Mouse (Mus musculus): ENCODE results near the gene Timmdc1. TPM values are rescaled to one million over a fixed set of nuclear protein-coding genes. Genes with fewer than 3 reads are reported as not detected.

Timmdc1 gene
- polyA plus RNA-seq, 1 experiment, result 24.4 TPM

- H3K27ac ChIP-seq (ENCODE audit: insufficient read depth, low read depth, low read length), result no peak overlapping the region
- H3K27me3 ChIP-seq (ENCODE audit: control insufficient read depth, insufficient read depth, low read length), result no peaks in the 10 kb centered on the region
- 0 out of 2 replicates have a peak, but pooled peaks cover 2% of the 10 kb centered on the region for H3K4me1 ChIP-seq (ENCODE audit: control insufficient read depth, insufficient read depth, insufficient read length, low read length)
- 78% methylated on average over 8 of the region's 8 CpGs for WGBS
- H3K4me3 ChIP-seq (ENCODE audit: low read depth, low read length), result no peak overlapping the region
- TF ChIP-seq POLR2A (IDR thresholded peaks at IDR 0.05; ENCODE audit: low read depth, low read length), result no peak
- no peak for TF ChIP-seq CTCF (IDR thresholded peaks at IDR 0.05; ENCODE audit: extremely low read depth, insufficient read length, insufficient replicate concordance, low read depth, low read length)
- no peaks in the 10 kb centered on the region for H3K36me3 ChIP-seq (ENCODE audit: control insufficient read depth, insufficient read depth, low read length)
Observed at GRCm38 (mm10) chr16:38469437-38469836, 53.0 kb downstream of the Timmdc1 start.

DNA sequence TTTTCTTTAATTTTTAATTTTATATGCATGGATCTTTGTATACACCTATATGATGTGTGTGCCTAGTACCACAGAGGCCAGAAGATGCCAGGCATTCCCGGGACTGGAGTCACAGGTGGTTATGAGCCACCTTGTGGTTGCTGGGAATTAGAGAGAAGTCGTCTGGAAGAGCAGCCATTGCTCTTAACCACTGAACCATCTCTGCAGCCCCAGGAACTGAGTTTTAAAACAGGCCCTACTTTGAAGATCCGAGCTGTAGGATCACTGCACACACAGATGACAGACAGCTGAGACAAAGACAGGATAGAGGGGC lies 53.8 kb downstream of the Timmdc1 start:
- H3K27me3 ChIP-seq (ENCODE audit: control insufficient read depth, insufficient read depth, low read length), result no peaks in the 10 kb centered on the region
- no peaks in the 10 kb centered on the region for H3K36me3 ChIP-seq (ENCODE audit: control insufficient read depth, insufficient read depth, low read length)
- TF ChIP-seq POLR2A (IDR thresholded peaks at IDR 0.05; ENCODE audit: low read depth, low read length) (no peak), CTCF (IDR thresholded peaks at IDR 0.05; ENCODE audit: extremely low read depth, insufficient read length, insufficient replicate concordance, low read depth, low read length) (no peak)
- WGBS, result 33% methylated on average over 3 of the region's 3 CpGs
- no peak overlapping the region for H3K4me3 ChIP-seq (ENCODE audit: low read depth, low read length)
- no peak overlapping the region for H3K27ac ChIP-seq (ENCODE audit: insufficient read depth, low read depth, low read length)
- 0 out of 2 replicates have a peak, but pooled peaks cover 2% of the 10 kb centered on the region for H3K4me1 ChIP-seq (ENCODE audit: control insufficient read depth, insufficient read depth, insufficient read length, low read length)

DNA sequence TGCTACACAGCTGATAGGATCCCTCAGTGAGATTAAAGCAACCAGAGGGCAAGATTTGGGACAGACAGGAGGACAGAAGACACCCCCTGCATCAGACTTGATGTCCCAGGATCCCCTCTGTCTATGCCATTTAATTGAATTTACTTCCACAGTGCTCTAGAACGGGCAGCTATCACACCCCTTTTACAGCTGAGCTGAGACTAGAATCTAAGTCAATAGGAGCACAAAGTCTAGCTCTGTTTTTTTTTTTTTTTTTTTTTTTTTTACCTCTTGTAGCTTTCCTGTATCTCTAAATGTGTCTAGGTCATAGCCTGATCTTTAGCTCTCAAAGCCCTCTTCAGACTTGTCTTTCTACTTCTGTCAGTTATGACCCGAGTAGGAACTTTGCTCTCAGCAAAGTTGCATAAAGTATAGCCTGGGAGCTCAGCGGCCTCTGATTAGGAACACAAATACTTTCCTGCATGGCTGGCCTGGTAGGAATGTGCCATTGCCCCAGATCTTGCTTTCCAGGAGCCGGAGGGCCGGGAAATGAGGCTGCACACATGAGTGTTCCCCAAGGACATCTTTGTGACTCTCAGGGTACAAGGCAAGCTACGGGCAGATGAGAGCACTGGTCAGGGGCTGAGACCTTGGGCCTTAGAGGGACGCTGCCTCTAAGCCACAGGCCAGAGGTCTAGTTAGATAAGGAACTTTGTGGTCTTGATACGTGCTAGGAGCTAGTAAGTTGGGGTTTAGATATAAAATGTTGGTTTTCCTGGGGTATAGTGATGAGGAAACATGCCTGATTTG lies 54.4 kb downstream of the Timmdc1 start:
- H3K36me3 ChIP-seq (ENCODE audit: control insufficient read depth, insufficient read depth, low read length), result no peaks in the 10 kb centered on the region
- no peaks in the 10 kb centered on the region for H3K27me3 ChIP-seq (ENCODE audit: control insufficient read depth, insufficient read depth, low read length)
- no peak overlapping the region for H3K4me3 ChIP-seq (ENCODE audit: low read depth, low read length)
- no peak overlapping the region for H3K27ac ChIP-seq (ENCODE audit: insufficient read depth, low read depth, low read length)
- TF ChIP-seq POLR2A (IDR thresholded peaks at IDR 0.05; ENCODE audit: low read depth, low read length) (no peak), CTCF (IDR thresholded peaks at IDR 0.05; ENCODE audit: extremely low read depth, insufficient read length, insufficient replicate concordance, low read depth, low read length) (no peak)
- 67% methylated on average over 8 of the region's 8 CpGs for WGBS
- H3K4me1 ChIP-seq (ENCODE audit: control insufficient read depth, insufficient read depth, insufficient read length, low read length), result 0 out of 2 replicates have a peak, but pooled peaks cover 2% of the 10 kb centered on the region

- WGBS, result 69% methylated on average over 13 of the region's 13 CpGs
- Histone ChIP-seq H3K4me1 (ENCODE audit: control insufficient read depth, insufficient read depth, insufficient read length, low read length) (0 out of 2 replicates have a peak, but pooled peaks cover 2% of the 10 kb centered on the region), H3K4me3 (ENCODE audit: low read depth, low read length) (no peak overlapping the region), H3K36me3 (ENCODE audit: control insufficient read depth, insufficient read depth, low read length) (no peaks in the 10 kb centered on the region), H3K27me3 (ENCODE audit: control insufficient read depth, insufficient read depth, low read length) (no peaks in the 10 kb centered on the region), H3K27ac (ENCODE audit: insufficient read depth, low read depth, low read length) (no peak overlapping the region)
- TF ChIP-seq CTCF (IDR thresholded peaks at IDR 0.05; ENCODE audit: extremely low read depth, insufficient read length, insufficient replicate concordance, low read depth, low read length), result no peak
- TF ChIP-seq POLR2A (IDR thresholded peaks at IDR 0.05; ENCODE audit: low read depth, low read length), result no peak
Observed at GRCm38 (mm10) chr16:38467091-38467916, 55.2 kb downstream of the Timmdc1 start.

GRCm38 (mm10) chr16:38466089-38466488 lies 56.4 kb downstream of the Timmdc1 start:
- Histone ChIP-seq H3K27me3 (ENCODE audit: control insufficient read depth, insufficient read depth, low read length) (no peaks in the 10 kb centered on the region), H3K36me3 (ENCODE audit: control insufficient read depth, insufficient read depth, low read length) (no peaks in the 10 kb centered on the region), H3K27ac (ENCODE audit: insufficient read depth, low read depth, low read length) (no peak overlapping the region), H3K4me3 (ENCODE audit: low read depth, low read length) (no peak overlapping the region), H3K4me1 (ENCODE audit: control insufficient read depth, insufficient read depth, insufficient read length, low read length) (0 out of 2 replicates have a peak, but pooled peaks cover 2% of the 10 kb centered on the region)
- TF ChIP-seq POLR2A (IDR thresholded peaks at IDR 0.05; ENCODE audit: low read depth, low read length) (no peak), CTCF (IDR thresholded peaks at IDR 0.05; ENCODE audit: extremely low read depth, insufficient read length, insufficient replicate concordance, low read depth, low read length) (no peak)
- 74% methylated on average over 4 of the region's 4 CpGs for WGBS

- Histone ChIP-seq H3K27me3 (ENCODE audit: control insufficient read depth, insufficient read depth, low read length) (no peaks in the 10 kb centered on the region), H3K4me1 (ENCODE audit: control insufficient read depth, insufficient read depth, insufficient read length, low read length) (peaks cover 5% of the 10 kb centered on the region; the same call in 1 of the 2 replicates), H3K4me3 (ENCODE audit: low read depth, low read length) (no peak overlapping the region), H3K27ac (ENCODE audit: insufficient read depth, low read depth, low read length) (no peak overlapping the region), H3K36me3 (ENCODE audit: control insufficient read depth, insufficient read depth, low read length) (no peaks in the 10 kb centered on the region)
- 89% methylated on average over 5 of the region's 5 CpGs for WGBS
- TF ChIP-seq POLR2A (IDR thresholded peaks at IDR 0.05; ENCODE audit: low read depth, low read length) (no peak), CTCF (IDR thresholded peaks at IDR 0.05; ENCODE audit: extremely low read depth, insufficient read length, insufficient replicate concordance, low read depth, low read length) (no peak)
Observed at GRCm38 (mm10) chr16:38463305-38463704, 59.2 kb downstream of the Timmdc1 start.

GRCm38 (mm10) chr16:38462161-38462560 lies 60.3 kb downstream of the Timmdc1 start:
- WGBS, result 82% methylated on average over 7 of the region's 7 CpGs
- no peak overlapping the region for H3K27ac ChIP-seq (ENCODE audit: insufficient read depth, low read depth, low read length)
- H3K4me3 ChIP-seq (ENCODE audit: low read depth, low read length), result no peak overlapping the region
- no peaks in the 10 kb centered on the region for H3K36me3 ChIP-seq (ENCODE audit: control insufficient read depth, insufficient read depth, low read length)
- H3K27me3 ChIP-seq (ENCODE audit: control insufficient read depth, insufficient read depth, low read length), result no peaks in the 10 kb centered on the region
- H3K4me1 ChIP-seq (ENCODE audit: control insufficient read depth, insufficient read depth, insufficient read length, low read length), result peaks cover 3% of the 10 kb centered on the region; the same call in 1 of the 2 replicates
- no peak for TF ChIP-seq POLR2A (IDR thresholded peaks at IDR 0.05; ENCODE audit: low read depth, low read length)
- no peak for TF ChIP-seq CTCF (IDR thresholded peaks at IDR 0.05; ENCODE audit: extremely low read depth, insufficient read length, insufficient replicate concordance, low read depth, low read length)
